Comparison of ENCODE assay signal across 13 mouse cellular contexts in genomic region chr19:10039615-10040014, GRCm38 (mm10). TPM values are rescaled to one million over a fixed set of nuclear protein-coding genes. Genes with fewer than 3 reads are reported as not detected.
A peak's percentile ranks its signal among the peaks of the same experiment; 100 is the strongest.
DNase-seq lines count a peak whose midpoint lies in the region; ATAC-seq and TF ChIP-seq lines count a peak whose summit lies in the region.
"Had no signal": no experiment of that assay in that cellular context is flagged by ENCODE, and none has a peak within 500 bp of the region (broad histone marks: within the 10 kb centered on the region; RNA-seq: fewer than 3 reads in every experiment).

No protein-coding gene starts in this region.

- ATAC-seq in intestine, postnatal 0 days: peak; percentile 22; the same call in 1 of the 2 replicates
- no peak for ATAC-seq in intestine, embryonic 15.5 days
- ATAC-seq in heart, embryonic 16.5 days (replicated peaks; ENCODE audit: extremely low read depth, insufficient read depth, low FRiP score): no peak
- ATAC-seq: inflammation-experienced regulatory T-cells, adult 6 months; midbrain, embryonic 15.5 days had no signal

- TF ChIP-seq CTCF in intestine, postnatal 0 days (IDR thresholded peaks at IDR 0.05; ENCODE audit: low read depth): peak; percentile 76
- TF ChIP-seq CTCF in E14TG2a.4 (conservative IDR thresholded peaks at IDR 0.05; ENCODE audit: low read length): peak; percentile 37

- no peak overlapping the region for H3K4me3 ChIP-seq in intestine, postnatal 0 days (ENCODE audit: low read depth, low read length)
- no peak overlapping the region for H3K4me3 ChIP-seq in intestine, embryonic 15.5 days (replicated peaks)
- no peak overlapping the region for H3K4me3 ChIP-seq in E14TG2a.4 (replicated peaks; ENCODE audit: low read length)
- no peak overlapping the region for H3K4me3 ChIP-seq in heart, embryonic 16.5 days (ENCODE audit: low read length)
- H3K4me3 ChIP-seq: limb, embryonic 12.5 days; midbrain, embryonic 15.5 days; stomach, embryonic 15.5 days had no signal

- 79% methylated on average over 2 of the region's 2 CpGs for WGBS in intestine, postnatal 0 days
- WGBS in intestine, embryonic 15.5 days: 82% methylated on average over 2 of the region's 2 CpGs
- WGBS in heart, embryonic 16.5 days: 79% methylated on average over 2 of the region's 2 CpGs

- H3K27ac ChIP-seq in intestine, postnatal 0 days (ENCODE audit: low read depth, low read length): no peak overlapping the region
- H3K27ac ChIP-seq in intestine, embryonic 15.5 days: no peak overlapping the region
- H3K27ac ChIP-seq in heart, embryonic 16.5 days (ENCODE audit: low read length): peak overlapping the region; percentile 92
- H3K27ac ChIP-seq: midbrain, embryonic 15.5 days had no signal

- H3K4me1 ChIP-seq in intestine, postnatal 0 days (replicated peaks; ENCODE audit: control insufficient read depth, insufficient read depth, low read length): peaks cover 3% of the 10 kb centered on the region; the same call in 1 of the 2 replicates
- peaks cover 30% of the 10 kb centered on the region for H3K4me1 ChIP-seq in intestine, embryonic 15.5 days (replicated peaks)
- H3K4me1 ChIP-seq in E14TG2a.4 (replicated peaks; ENCODE audit: low read depth, low read length): peaks cover 17% of the 10 kb centered on the region
- H3K4me1 ChIP-seq in heart, embryonic 16.5 days (ENCODE audit: control insufficient read depth, insufficient read depth, low read length): peaks cover 56% of the 10 kb centered on the region

- H3K9me3 ChIP-seq in intestine, postnatal 0 days (ENCODE audit: control insufficient read depth): no peaks in the 10 kb centered on the region
- H3K9me3 ChIP-seq in intestine, embryonic 15.5 days: no peaks in the 10 kb centered on the region
- no peaks in the 10 kb centered on the region for H3K9me3 ChIP-seq in E14TG2a.4 (ENCODE audit: low read length)
- no peaks in the 10 kb centered on the region for H3K9me3 ChIP-seq in heart, embryonic 16.5 days (replicated peaks; ENCODE audit: control insufficient read depth, low read length)
- H3K9me3 ChIP-seq: limb, embryonic 12.5 days; midbrain, embryonic 15.5 days; stomach, embryonic 15.5 days had no signal

- no peak overlapping the region for H3K4me2 ChIP-seq in intestine, postnatal 0 days (replicated peaks; ENCODE audit: low read depth)
- H3K4me2 ChIP-seq in intestine, embryonic 15.5 days (replicated peaks): no peak overlapping the region
- peak overlapping the region; percentile 33; the same call in 1 of the 2 replicates for H3K4me2 ChIP-seq in heart, embryonic 16.5 days (ENCODE audit: low read depth, low read length)
- H3K4me2 ChIP-seq: limb, embryonic 12.5 days; midbrain, embryonic 15.5 days; stomach, embryonic 15.5 days had no signal

- no peaks in the 10 kb centered on the region for H3K27me3 ChIP-seq in intestine, postnatal 0 days (replicated peaks; ENCODE audit: control insufficient read depth, insufficient read depth, low read length)
- no peaks in the 10 kb centered on the region for H3K27me3 ChIP-seq in intestine, embryonic 15.5 days (replicated peaks)
- peaks cover 72% of the 10 kb centered on the region for H3K27me3 ChIP-seq in E14TG2a.4 (ENCODE audit: insufficient read depth, low read length)
- no peaks in the 10 kb centered on the region for H3K27me3 ChIP-seq in heart, embryonic 16.5 days (ENCODE audit: control insufficient read depth, insufficient read depth, low read length)
- H3K27me3 ChIP-seq: midbrain, embryonic 15.5 days; stomach, embryonic 15.5 days had no signal

- no peak overlapping the region for H3K9ac ChIP-seq in intestine, postnatal 0 days (ENCODE audit: low read depth, low read length)
- no peak overlapping the region for H3K9ac ChIP-seq in intestine, embryonic 15.5 days
- no peak overlapping the region for H3K9ac ChIP-seq in heart, embryonic 16.5 days (ENCODE audit: low read length)
- H3K9ac ChIP-seq: limb, embryonic 12.5 days; midbrain, embryonic 15.5 days; stomach, embryonic 15.5 days had no signal

- peak; percentile 38 for DNase-seq in 416B (ENCODE audit: low read depth)
- DNase-seq in adrenal gland, postnatal 14 days: no peak
- no peak for DNase-seq in adrenal gland, postnatal 10 days
- no peak for DNase-seq in embryo, embryonic 10 days (ENCODE audit: low spot score)
- DNase-seq: embryo, embryonic 11 days had no signal

- H3K36me3 ChIP-seq in intestine, postnatal 0 days (ENCODE audit: control insufficient read depth, insufficient read depth): peaks cover 7% of the 10 kb centered on the region; the same call in 1 of the 2 replicates
- no peaks in the 10 kb centered on the region for H3K36me3 ChIP-seq in intestine, embryonic 15.5 days
- H3K36me3 ChIP-seq in E14TG2a.4 (ENCODE audit: insufficient read depth, low read length): peaks cover under 1% of the 10 kb centered on the region; the same call in 1 of the 2 replicates
- no peaks in the 10 kb centered on the region for H3K36me3 ChIP-seq in heart, embryonic 16.5 days (ENCODE audit: control insufficient read depth, insufficient read depth)
- H3K36me3 ChIP-seq: midbrain, embryonic 15.5 days; stomach, embryonic 15.5 days had no signal

RNA-seq across cellular contexts. Expression of gene Fads3, which starts 1.8 kb away (rescaled TPM):
- polyA plus RNA-seq in intestine, postnatal 0 days (2015; fragmentation: Nextera tagmentation; extraction: Ambion mirVana): 4.7 and 4.8 TPM in 2 replicates
- 15.1 and 16.3 TPM in 2 replicates for polyA plus RNA-seq in intestine, embryonic 15.5 days (2015; fragmentation: Nextera tagmentation; extraction: Ambion mirVana)
- polyA plus RNA-seq in heart, embryonic 16.5 days (2015; fragmentation: Nextera tagmentation; extraction: Ambion mirVana): 31.5 and 46.1 TPM in 2 replicates
- total RNA-seq in adrenal gland, postnatal 14 days (2021): 11.3 and 14.0 TPM in 2 replicates
- total RNA-seq in adrenal gland, postnatal 10 days (2021): 10 to 100 TPM; 11.1 to 14.7 TPM
- polyA plus RNA-seq: inflammation-experienced regulatory T-cells, adult 6 months had no signal

RNA-seq across cellular contexts. Expression of gene Rab3il1, which starts 38.1 kb away (rescaled TPM):
- 63.6 and 65.8 TPM in 2 replicates for polyA plus RNA-seq in intestine, postnatal 0 days (2015; fragmentation: Nextera tagmentation; extraction: Ambion mirVana)
- polyA plus RNA-seq in intestine, embryonic 15.5 days (2015; fragmentation: Nextera tagmentation; extraction: Ambion mirVana): 34.7 and 35.0 TPM in 2 replicates
- 22.1 and 24.0 TPM in 2 replicates for polyA plus RNA-seq in heart, embryonic 16.5 days (2015; fragmentation: Nextera tagmentation; extraction: Ambion mirVana)
- 9.7 and 10.1 TPM in 2 replicates for total RNA-seq in adrenal gland, postnatal 14 days (2021)
- 10 to 100 TPM in 1 of 2 experiments, 1 to 10 TPM in 1; 10.0 to 15.0 TPM for total RNA-seq in adrenal gland, postnatal 10 days (2021)
- polyA plus RNA-seq: inflammation-experienced regulatory T-cells, adult 6 months had no signal

RNA-seq across cellular contexts. Expression of gene Best1, which starts 38.2 kb away (rescaled TPM):
- polyA plus RNA-seq in intestine, postnatal 0 days (2015; fragmentation: Nextera tagmentation; extraction: Ambion mirVana): 0.61 and 0.89 TPM in 2 replicates
- polyA plus RNA-seq in intestine, embryonic 15.5 days (2015; fragmentation: Nextera tagmentation; extraction: Ambion mirVana): 0.50 and 0.58 TPM in 2 replicates
- 0.28 and 0.30 TPM in 2 replicates for polyA plus RNA-seq in heart, embryonic 16.5 days (2015; fragmentation: Nextera tagmentation; extraction: Ambion mirVana)
- total RNA-seq in adrenal gland, postnatal 14 days (2021): 0.19 TPM in 1 of 2 replicates, not detected in the other
- total RNA-seq in adrenal gland, postnatal 10 days (2021): under 1 TPM; 0.39 to 0.45 TPM

RNA-seq across cellular contexts. Expression of gene Fth1, which starts 59.2 kb away (rescaled TPM):
- 6,780 and 7,050 TPM in 2 replicates for polyA plus RNA-seq in intestine, postnatal 0 days (2015; fragmentation: Nextera tagmentation; extraction: Ambion mirVana)
- 1,893 and 1,941 TPM in 2 replicates for polyA plus RNA-seq in intestine, embryonic 15.5 days (2015; fragmentation: Nextera tagmentation; extraction: Ambion mirVana)
- 1,934 and 2,252 TPM in 2 replicates for polyA plus RNA-seq in heart, embryonic 16.5 days (2015; fragmentation: Nextera tagmentation; extraction: Ambion mirVana)
- total RNA-seq in adrenal gland, postnatal 14 days (2021): 2,322 and 2,352 TPM in 2 replicates
- 1,000 to 10,000 TPM; 2,032 to 2,040 TPM for total RNA-seq in adrenal gland, postnatal 10 days (2021)
